In genomic region chr11:117975211-117975967, GRCm38 (mm10) we compare ENCODE assay signal across 9 mouse cellular contexts. TPM values are rescaled to one million over a fixed set of nuclear protein-coding genes. Genes with fewer than 3 reads are reported as not detected.
DNase-seq lines count a peak whose midpoint lies in the region; ATAC-seq and TF ChIP-seq lines count a peak whose summit lies in the region.
"Had no signal": no experiment of that assay in that cellular context is flagged by ENCODE, and none has a peak within 500 bp of the region (broad histone marks: within the 10 kb centered on the region; RNA-seq: fewer than 3 reads in every experiment).

No protein-coding gene starts in this region.

- H3K4me2 ChIP-seq in heart, embryonic 13.5 days = no peak overlapping the region
- peak overlapping the region; percentile 17 for H3K4me2 ChIP-seq in embryonic facial prominence, embryonic 13.5 days
- 0 out of 2 replicates have a peak overlapping the region, but pooled peaks have one; percentile 7 for H3K4me2 ChIP-seq in liver, postnatal 0 days (ENCODE audit: low read depth, low read length)

- peak overlapping the region; percentile 41 for H3K27ac ChIP-seq in heart, embryonic 13.5 days (replicated peaks)
- peak overlapping the region; percentile 80 for H3K27ac ChIP-seq in embryonic facial prominence, embryonic 13.5 days
- peak overlapping the region; percentile 49; the same call in 1 of the 2 replicates for H3K27ac ChIP-seq in liver, postnatal 0 days (ENCODE audit: low read depth)

- H3K4me3 ChIP-seq in heart, embryonic 13.5 days = no peak overlapping the region
- H3K4me3 ChIP-seq in E14TG2a.4 (replicated peaks; ENCODE audit: low read length) = peak overlapping the region; percentile 73
- H3K4me3 ChIP-seq in embryonic facial prominence, embryonic 13.5 days = no peak overlapping the region
- H3K4me3 ChIP-seq in liver, postnatal 0 days (ENCODE audit: low read depth, low read length) = no peak overlapping the region

- WGBS in heart, embryonic 13.5 days = 14% methylated on average over 18 of the region's 18 CpGs
- WGBS in embryonic facial prominence, embryonic 13.5 days = 6% methylated on average over 18 of the region's 18 CpGs
- WGBS in liver, postnatal 0 days (ENCODE audit: insufficient replicate concordance) = 47% methylated on average over 18 of the region's 18 CpGs

- peaks cover 39% of the 10 kb centered on the region for H3K4me1 ChIP-seq in heart, embryonic 13.5 days
- peaks cover 95% of the 10 kb centered on the region for H3K4me1 ChIP-seq in E14TG2a.4 (replicated peaks; ENCODE audit: low read depth, low read length)
- H3K4me1 ChIP-seq in embryonic facial prominence, embryonic 13.5 days = peaks cover 39% of the 10 kb centered on the region
- H3K4me1 ChIP-seq in liver, postnatal 0 days (ENCODE audit: insufficient read depth) = peaks cover 36% of the 10 kb centered on the region

- intact Hi-C loops in heart, postnatal 25 days (cut with DNase I) = no loop called here

- no peak for DNase-seq in heart, postnatal 25 days (ENCODE audit: low spot score)
- no peak for DNase-seq in liver, postnatal 0 days
- no peak for DNase-seq in c-Kit-positive CD71-positive TER-119-positive erythroid progenitor cells, embryonic 14.5 days (ENCODE audit: low spot score)
- no peak for DNase-seq in adrenal gland, adult 8-10 months

- peaks cover 7% of the 10 kb centered on the region for H3K27me3 ChIP-seq in heart, embryonic 13.5 days (replicated peaks)
- H3K27me3 ChIP-seq in E14TG2a.4 (ENCODE audit: insufficient read depth, low read length) = peaks cover 2% of the 10 kb centered on the region; the same call in 1 of the 2 replicates
- H3K27me3 ChIP-seq in embryonic facial prominence, embryonic 13.5 days = 0 out of 2 replicates have a peak, but pooled peaks cover 5% of the 10 kb centered on the region
- H3K27me3 ChIP-seq in liver, postnatal 0 days (ENCODE audit: insufficient read depth, low read length) = 0 out of 2 replicates have a peak, but pooled peaks cover 3% of the 10 kb centered on the region

- no peaks in the 10 kb centered on the region for H3K9me3 ChIP-seq in heart, embryonic 13.5 days
- no peaks in the 10 kb centered on the region for H3K9me3 ChIP-seq in E14TG2a.4 (ENCODE audit: low read length)
- H3K9me3 ChIP-seq in embryonic facial prominence, embryonic 13.5 days = no peaks in the 10 kb centered on the region
- no peaks in the 10 kb centered on the region for H3K9me3 ChIP-seq in liver, postnatal 0 days (ENCODE audit: low read length)
- H3K9me3 ChIP-seq: G1E had no signal

- H3K36me3 ChIP-seq in heart, embryonic 13.5 days = no peaks in the 10 kb centered on the region
- H3K36me3 ChIP-seq in E14TG2a.4 (ENCODE audit: insufficient read depth, low read length) = no peaks in the 10 kb centered on the region
- no peaks in the 10 kb centered on the region for H3K36me3 ChIP-seq in embryonic facial prominence, embryonic 13.5 days
- no peaks in the 10 kb centered on the region for H3K36me3 ChIP-seq in liver, postnatal 0 days (replicated peaks; ENCODE audit: insufficient read depth, low read length)
- H3K36me3 ChIP-seq: G1E had no signal

- no peak for TF ChIP-seq CTCF in E14TG2a.4 (conservative IDR thresholded peaks at IDR 0.05; ENCODE audit: low read length)
- no peak for TF ChIP-seq CTCF in liver, postnatal 0 days (IDR thresholded peaks at IDR 0.05; ENCODE audit: low read depth)

- no peak for TF ChIP-seq EP300 in liver, postnatal 0 days (IDR thresholded peaks at IDR 0.05; ENCODE audit: low read depth)

- no peak for ATAC-seq in heart, embryonic 13.5 days (ENCODE audit: extremely low read depth, insufficient number of reproducible peaks, low FRiP score, low TSS enrichment)
- peak; percentile 39; the same call in 1 of the 2 replicates for ATAC-seq in embryonic facial prominence, embryonic 13.5 days (ENCODE audit: insufficient number of reproducible peaks, insufficient read depth, low FRiP score, low TSS enrichment, low read depth)
- no peak for ATAC-seq in liver, postnatal 0 days
- ATAC-seq in megakaryocyte progenitor cell, adult 5-6 weeks (replicated peaks; ENCODE audit: poor library complexity) = no peak

- H3K9ac ChIP-seq in heart, embryonic 13.5 days = peak overlapping the region; percentile 52; the same call in 1 of the 2 replicates
- H3K9ac ChIP-seq in embryonic facial prominence, embryonic 13.5 days = peak overlapping the region; percentile 59
- H3K9ac ChIP-seq in liver, postnatal 0 days (replicated peaks) = no peak overlapping the region

RNA-seq across cellular contexts. Expression of gene Socs3, which starts 5.5 kb away (rescaled TPM):
- polyA plus RNA-seq in heart, embryonic 13.5 days (2015; fragmentation: Nextera tagmentation; extraction: Ambion mirVana) = 4.9 and 8.5 TPM in 2 replicates
- 1 to 10 TPM; 5.2 to 6.3 TPM for total RNA-seq in heart, postnatal 25 days (2021)
- polyA plus RNA-seq in embryonic facial prominence, embryonic 13.5 days (2015; fragmentation: Nextera tagmentation; extraction: Ambion mirVana) = 12.7 and 15.0 TPM in 2 replicates
- 3.5 and 5.8 TPM in 2 replicates for polyA plus RNA-seq in liver, postnatal 0 days (2015; fragmentation: Nextera tagmentation; extraction: Ambion mirVana)
- 0.76 and 0.96 TPM in 2 replicates for total RNA-seq in megakaryocyte progenitor cell, adult 5-6 weeks (2015)
- 0.79 and 1.1 TPM in 2 replicates for total RNA-seq in megakaryocyte progenitor cell, adult 5-6 weeks (2017)
- 10 to 100 TPM in 1 of 4 experiments, 1 to 10 TPM in 3; 4.4 to 14.6 (median 5.4) TPM for total RNA-seq in adrenal gland, adult 8-10 months (2022)

RNA-seq across cellular contexts. Expression of gene Pgs1, which starts 10.7 kb away (rescaled TPM):
- 25.7 and 26.6 TPM in 2 replicates for polyA plus RNA-seq in heart, embryonic 13.5 days (2015; fragmentation: Nextera tagmentation; extraction: Ambion mirVana)
- total RNA-seq in heart, postnatal 25 days (2021) = 10 to 100 TPM; 18.1 to 18.2 TPM
- 37.4 and 39.5 TPM in 2 replicates for polyA plus RNA-seq in embryonic facial prominence, embryonic 13.5 days (2015; fragmentation: Nextera tagmentation; extraction: Ambion mirVana)
- 9.1 and 10.1 TPM in 2 replicates for polyA plus RNA-seq in liver, postnatal 0 days (2015; fragmentation: Nextera tagmentation; extraction: Ambion mirVana)
- 13.0 and 14.7 TPM in 2 replicates for total RNA-seq in megakaryocyte progenitor cell, adult 5-6 weeks (2015)
- 15.6 and 18.7 TPM in 2 replicates for total RNA-seq in megakaryocyte progenitor cell, adult 5-6 weeks (2017)
- 10 to 100 TPM; 52.7 to 76.9 (median 68.2) TPM for total RNA-seq in adrenal gland, adult 8-10 months (2022)
